Mouse (Mus musculus) heart, embryonic 14.5 days (tissue): ENCODE measurements around the gene Gpc1. TPM values are rescaled to one million over a fixed set of nuclear protein-coding genes. Genes with fewer than 3 reads are reported as not detected.

Experiments used
- ATAC-seq: fragments of 200-750 bp; cut with Nextera tagmentation; 2 replicates; pipeline ENCODE4 v1.8.0; 2017; ENCODE audit warnings: low read depth, moderate TSS enrichment; ENCODE audit not compliant: insufficient number of reproducible peaks, insufficient read depth, low FRiP score
- H3K27ac ChIP-seq, 2 experiments: fragments of 200-500 bp in 1 of 2; fragments of 300-500 bp in 1 of 2; sonication (generic) in 1 of 2; replicated peaks in 1 of 2; 2 replicates each; pipeline ENCODE4 v1.5.1; 2012 to 2014; ENCODE audit warnings: low read depth in 2 of 2, low read length in 2 of 2, control low read depth in 1 of 2, mild to moderate bottlenecking in 1 of 2, mixed read lengths in 1 of 2; ENCODE audit not compliant: control insufficient read depth in 1 of 2, insufficient read depth in 1 of 2
- H3K27me3 ChIP-seq: fragments of 300-500 bp; sonication (generic); 2 replicates; pipeline ENCODE4 v1.6.1; 2014; ENCODE audit warnings: mild to moderate bottlenecking, low read length, control low read depth; ENCODE audit not compliant: control insufficient read depth, insufficient read depth
- H3K36me3 ChIP-seq: fragments of 300-500 bp; sonication (generic); 2 replicates; pipeline ENCODE4 v1.6.1; 2014; ENCODE audit warnings: mild to moderate bottlenecking, control low read depth, low read length, mixed read lengths; ENCODE audit not compliant: control insufficient read depth, insufficient read depth
- H3K4me1 ChIP-seq, 2 experiments: fragments of 200-500 bp in 1 of 2; fragments of 300-500 bp in 1 of 2; sonication (generic) in 1 of 2; 2 replicates each; pipeline ENCODE4 v1.6.1; 2012 to 2014; ENCODE audit warnings: low read length in 2 of 2, control low read depth in 1 of 2, mixed read lengths in 1 of 2; ENCODE audit not compliant: control insufficient read depth in 2 of 2, insufficient read depth in 2 of 2
- H3K4me2 ChIP-seq: fragments of 300-500 bp; sonication (generic); 2 replicates; pipeline ENCODE4 v1.6.1; 2014; ENCODE audit warnings: mild to moderate bottlenecking, low read length
- H3K4me3 ChIP-seq, 2 experiments: fragments of 200-500 bp in 1 of 2; fragments of 300-500 bp in 1 of 2; sonication (generic) in 1 of 2; 2 replicates each; pipeline ENCODE4 v1.5.1; 2012 to 2014; ENCODE audit warnings: low read length in 2 of 2, mild to moderate bottlenecking in 2 of 2, control low read depth in 1 of 2, low read depth in 1 of 2, moderate library complexity in 1 of 2; ENCODE audit not compliant: control insufficient read depth in 1 of 2, insufficient read depth in 1 of 2
- H3K9ac ChIP-seq: fragments of 300-500 bp; sonication (generic); 2 replicates; pipeline ENCODE4 v1.6.1; 2014; ENCODE audit warnings: mild to moderate bottlenecking, low read length
- H3K9me3 ChIP-seq: fragments of 300-500 bp; sonication (generic); 2 replicates; pipeline ENCODE4 v1.6.1; 2016; ENCODE audit warnings: low read length, control low read depth; ENCODE audit not compliant: control insufficient read depth
- WGBS: fragments of 180-500 bp; shearing (Covaris S2); extraction: QIAGEN DNeasy Blood & Tissue Kit; methylation state at CpG from one replicate; pipeline ENCODE4 v1.1.7; 2014; 5-methylcytosine and 5-hydroxymethylcytosine counted together
- polyA plus RNA-seq: library from polyadenylated mRNA; unstranded; fragments of >200 nt; fragmentation: Nextera tagmentation; extraction: Ambion mirVana; gene quantifications from 2 replicates; pipeline ENCODE4 v1.2.1, GENCODE M21; 2014

Gpc1 gene
- polyA plus RNA-seq, 1 experiment from 2014 or later: 59.7 TPM

DNA sequence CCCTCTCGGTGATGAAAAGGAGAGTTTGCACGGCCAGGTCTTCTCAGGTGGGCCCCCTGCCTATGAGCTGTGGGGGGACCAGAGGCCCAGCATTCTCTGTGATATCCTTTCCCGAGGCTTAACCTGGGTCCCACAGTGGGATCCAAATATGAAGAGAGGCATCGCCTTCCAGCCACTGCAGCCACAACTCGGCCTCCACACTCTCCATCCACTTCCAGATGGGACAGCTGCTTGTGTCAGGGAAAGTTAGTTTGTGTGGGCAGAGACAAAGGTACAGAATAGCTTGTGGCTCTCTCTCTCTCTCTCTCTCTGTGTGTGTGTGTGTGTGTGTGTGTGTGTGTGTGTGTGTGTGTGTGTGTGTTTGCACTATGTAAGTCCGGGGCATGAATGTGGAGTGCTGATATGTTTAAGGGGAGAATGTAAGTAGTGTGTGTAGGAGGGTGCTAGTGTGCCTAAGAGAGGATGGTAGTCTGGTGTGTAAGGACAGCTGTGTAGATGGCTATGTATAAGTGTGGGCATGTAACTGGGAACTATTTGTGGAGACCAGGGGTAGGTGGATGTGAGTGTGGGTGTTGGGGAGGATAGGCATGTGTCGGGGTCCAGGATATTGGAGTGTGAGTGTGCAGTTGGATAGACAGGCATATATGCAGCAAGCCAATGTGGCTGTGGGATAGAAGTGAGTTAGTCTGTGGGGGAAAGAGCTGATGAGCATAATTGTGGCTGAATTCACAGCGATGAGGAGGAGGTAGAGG is 44.1 kb downstream of the Gpc1 start:
- no peak for ATAC-seq
- Histone ChIP-seq H3K27me3 (peaks cover 10% of the 10 kb centered on the region), H3K9me3 (no peaks in the 10 kb centered on the region), H3K4me3 (no peak overlapping the region), H3K9ac (no peak overlapping the region), H3K4me1 (no peaks in the 10 kb centered on the region), H3K4me2 (no peak overlapping the region), H3K36me3 (no peaks in the 10 kb centered on the region), H3K27ac (no peak overlapping the region)
- WGBS: 73% methylated on average over 8 of the region's 8 CpGs

DNA sequence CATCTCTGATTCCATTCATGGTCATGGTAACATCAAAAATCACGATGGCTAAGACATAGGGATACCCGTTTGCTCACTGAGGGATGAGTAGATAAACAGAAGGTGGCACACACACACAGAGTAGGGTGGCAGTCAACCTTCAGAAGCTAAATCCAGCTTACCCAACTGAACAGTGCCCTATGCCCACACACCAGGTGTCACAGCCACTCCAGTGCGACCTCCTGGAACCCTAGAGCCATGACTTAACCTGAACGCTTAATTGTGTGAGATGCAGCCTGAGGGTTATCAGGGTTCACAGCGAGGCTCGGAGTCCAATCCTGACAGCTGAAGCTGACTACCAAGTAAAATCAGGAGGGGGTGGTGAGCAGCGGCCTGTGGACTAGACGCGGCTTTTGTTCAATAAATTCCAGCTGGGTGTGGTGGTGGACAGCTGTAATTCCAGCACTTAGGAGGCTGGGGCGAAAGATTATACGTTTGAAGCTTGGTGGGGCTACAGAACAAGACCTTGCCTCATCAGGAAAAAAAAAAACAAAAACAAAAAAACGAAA is 46.1 kb downstream of the Gpc1 start:
- peaks cover 10% of the 10 kb centered on the region for H3K27me3 ChIP-seq
- no peak overlapping the region for H3K9ac ChIP-seq
- no peak for ATAC-seq
- H3K9me3 ChIP-seq: no peaks in the 10 kb centered on the region
- H3K27ac ChIP-seq: no peak overlapping the region
- no peak overlapping the region for H3K4me2 ChIP-seq
- no peak overlapping the region for H3K4me3 ChIP-seq
- no peaks in the 10 kb centered on the region for H3K36me3 ChIP-seq
- no peaks in the 10 kb centered on the region for H3K4me1 ChIP-seq
- 63% methylated on average over 12 of the region's 12 CpGs for WGBS

DNA sequence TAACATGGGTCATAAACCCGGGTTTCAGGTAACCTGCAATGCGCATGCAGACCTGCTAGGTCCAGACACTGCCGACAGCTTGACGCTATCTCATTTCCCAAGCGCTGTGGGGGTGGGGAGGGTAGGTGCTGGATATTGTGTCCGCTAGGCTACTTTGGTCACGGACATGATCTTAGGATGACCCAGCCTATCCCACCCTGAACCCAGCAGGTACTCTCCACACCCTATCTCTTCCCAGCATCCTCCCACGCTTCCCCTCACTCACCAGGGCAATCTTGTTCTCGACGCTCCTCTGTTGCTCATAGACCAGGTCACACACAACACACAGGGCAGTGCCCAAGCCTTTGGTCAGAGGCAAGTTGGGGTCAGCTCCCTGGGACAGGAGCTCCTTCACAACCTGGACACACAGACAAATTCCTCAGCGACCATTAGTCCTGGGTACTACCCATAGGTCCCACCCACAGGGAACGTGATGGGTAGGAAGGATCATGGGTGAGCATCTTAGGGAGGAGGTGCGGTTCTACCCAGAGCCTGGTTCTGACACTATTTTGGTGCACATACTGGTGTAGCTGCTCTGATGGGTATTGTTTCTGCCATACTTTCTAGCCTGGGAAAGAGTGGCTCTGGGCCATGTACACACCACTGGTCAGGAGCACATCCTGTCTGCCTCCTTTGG is 46.8 kb downstream of the Gpc1 start:
- Histone ChIP-seq H3K4me2 (no peak overlapping the region), H3K4me1 (no peaks in the 10 kb centered on the region), H3K9ac (no peak overlapping the region), H3K4me3 (no peak overlapping the region), H3K27me3 (peaks cover 10% of the 10 kb centered on the region), H3K36me3 (no peaks in the 10 kb centered on the region), H3K27ac (no peak overlapping the region), H3K9me3 (no peaks in the 10 kb centered on the region)
- ATAC-seq: no peak
- WGBS: 70% methylated on average over 13 of the region's 13 CpGs

DNA sequence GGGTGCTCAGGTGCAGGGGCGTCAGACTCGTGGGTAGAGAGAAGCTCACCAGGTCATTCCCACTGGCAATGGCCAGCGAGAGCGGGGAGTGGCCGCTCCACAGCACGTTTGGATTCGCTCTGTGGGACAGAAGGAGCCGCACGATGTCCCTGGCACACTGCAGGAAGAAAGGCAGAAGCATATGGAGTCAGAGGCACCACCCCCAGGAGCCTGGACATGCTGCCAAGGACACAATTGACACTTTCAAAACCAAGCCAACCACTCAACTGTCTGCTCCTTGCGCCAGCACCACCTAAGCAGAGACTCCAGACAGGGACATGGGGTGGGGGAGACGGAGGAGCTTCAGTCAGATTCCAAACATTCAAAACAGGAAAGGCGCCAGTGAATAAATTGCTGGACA is 47.8 kb downstream of the Gpc1 start:
- Histone ChIP-seq H3K4me2 (no peak overlapping the region), H3K4me3 (no peak overlapping the region), H3K9ac (no peak overlapping the region), H3K27ac (no peak overlapping the region), H3K27me3 (peaks cover 7% of the 10 kb centered on the region), H3K36me3 (no peaks in the 10 kb centered on the region), H3K4me1 (no peaks in the 10 kb centered on the region), H3K9me3 (no peaks in the 10 kb centered on the region)
- no peak for ATAC-seq
- 86% methylated on average over 12 of the region's 12 CpGs for WGBS

DNA sequence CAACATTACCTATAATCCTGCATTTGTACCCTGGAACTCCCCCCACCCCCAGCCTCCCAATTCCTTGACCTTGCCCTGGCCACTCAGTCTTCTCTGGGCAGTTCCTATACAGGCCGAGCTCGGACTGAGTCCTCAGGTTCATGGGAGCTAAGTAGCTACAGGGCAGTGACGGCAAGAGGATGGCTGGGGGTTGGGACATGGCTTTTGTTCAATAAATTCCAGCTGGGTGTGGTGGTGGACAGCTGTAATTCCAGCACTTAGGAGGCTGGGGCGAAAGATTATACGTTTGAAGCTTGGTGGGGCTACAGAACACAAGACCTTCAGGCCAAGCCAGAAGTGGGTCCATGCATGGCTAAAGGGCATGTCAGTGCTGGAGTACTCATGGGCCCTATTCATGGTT is 48.7 kb downstream of the Gpc1 start:
- H3K4me1 ChIP-seq: no peaks in the 10 kb centered on the region
- no peak for ATAC-seq
- H3K9ac ChIP-seq: no peak overlapping the region
- H3K4me3 ChIP-seq: no peak overlapping the region
- no peaks in the 10 kb centered on the region for H3K9me3 ChIP-seq
- WGBS: 80% methylated on average over 5 of the region's 5 CpGs
- H3K36me3 ChIP-seq: no peaks in the 10 kb centered on the region
- H3K27ac ChIP-seq: no peak overlapping the region
- H3K27me3 ChIP-seq: peaks cover 7% of the 10 kb centered on the region
- H3K4me2 ChIP-seq: no peak overlapping the region

DNA sequence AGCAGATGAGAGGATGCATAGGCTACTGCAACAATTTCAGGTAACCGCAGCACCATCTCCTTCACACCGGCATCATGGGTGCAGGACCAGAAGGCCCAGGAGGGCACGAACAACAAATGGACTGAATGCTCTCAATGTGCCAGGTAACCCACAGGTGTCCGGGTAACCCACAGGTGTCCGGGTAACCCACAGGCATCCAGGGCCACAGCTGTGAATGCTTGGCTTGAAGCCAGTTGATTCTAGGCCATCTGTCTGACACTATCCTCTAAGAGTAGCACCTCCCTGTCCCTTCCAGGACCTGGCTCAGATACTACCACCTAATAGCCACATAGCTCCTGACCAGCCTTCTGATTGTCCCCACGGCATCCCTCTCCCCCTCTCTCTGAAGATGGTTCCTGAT is 50.5 kb downstream of the Gpc1 start:
- no peaks in the 10 kb centered on the region for H3K9me3 ChIP-seq
- H3K4me2 ChIP-seq: no peak overlapping the region
- H3K9ac ChIP-seq: no peak overlapping the region
- H3K4me3 ChIP-seq: no peak overlapping the region
- H3K27me3 ChIP-seq: no peaks in the 10 kb centered on the region
- WGBS: 74% methylated on average over 6 of the region's 6 CpGs
- H3K27ac ChIP-seq: no peak overlapping the region
- no peak for ATAC-seq
- no peaks in the 10 kb centered on the region for H3K4me1 ChIP-seq
- H3K36me3 ChIP-seq: no peaks in the 10 kb centered on the region

DNA sequence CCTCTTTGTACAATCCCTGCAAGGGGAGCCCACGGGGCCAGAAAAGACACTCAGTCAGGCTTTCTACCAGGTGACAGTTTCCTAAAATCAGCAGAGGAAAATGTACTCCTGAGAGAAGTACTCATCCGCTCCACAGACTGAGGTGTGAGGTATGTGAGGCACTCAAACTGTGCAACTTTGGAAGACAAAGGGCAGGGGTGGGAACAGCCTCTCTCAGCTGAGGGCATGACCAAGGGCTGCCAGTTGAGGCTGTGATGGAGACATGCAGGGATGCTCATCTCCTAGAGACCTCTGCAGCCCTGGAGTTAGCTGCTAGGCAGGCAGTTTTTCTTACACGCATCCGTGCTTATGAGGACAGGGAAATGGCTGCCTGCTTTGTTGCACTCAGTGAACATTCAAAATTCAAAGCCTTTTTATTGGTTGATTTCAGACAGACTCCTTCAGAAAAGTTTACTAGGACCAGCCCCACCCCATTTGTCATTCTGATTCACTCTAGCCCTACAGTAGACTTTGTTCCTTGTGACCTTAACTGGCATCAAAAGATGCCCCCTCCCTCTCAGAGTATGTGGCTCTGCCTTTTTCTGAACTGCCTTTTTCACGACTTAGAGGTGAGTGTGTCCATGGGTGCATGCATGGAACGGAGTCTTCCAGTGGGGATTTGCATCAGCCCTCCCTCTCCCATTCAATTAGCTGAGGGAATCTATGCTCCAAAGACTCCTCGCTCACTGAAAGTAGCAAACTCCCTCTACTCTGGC is 57.6 kb downstream of the Gpc1 start:
- H3K9me3 ChIP-seq: no peaks in the 10 kb centered on the region
- H3K4me3 ChIP-seq: no peak overlapping the region
- no peaks in the 10 kb centered on the region for H3K4me1 ChIP-seq
- no peak overlapping the region for H3K4me2 ChIP-seq
- ATAC-seq: no peak
- no peak overlapping the region for H3K27ac ChIP-seq
- no peaks in the 10 kb centered on the region for H3K27me3 ChIP-seq
- 61% methylated on average over 7 of the region's 7 CpGs for WGBS
- no peaks in the 10 kb centered on the region for H3K36me3 ChIP-seq
- no peak overlapping the region for H3K9ac ChIP-seq
